Mouse (Mus musculus): Measurements from ENCODE around the gene Plod2. TPM values are rescaled to one million over a fixed set of nuclear protein-coding genes. Genes with fewer than 3 reads are reported as not detected.

The Plod2 gene
- total and polyA plus RNA-seq, 3 experiments, result not detected

GRCm38 (mm10) chr9:92572376-92573108 is 30.5 kb downstream of the Plod2 start:
- Histone ChIP-seq H3K79me2 (ENCODE audit: control insufficient read depth, insufficient read depth, low read length, poor library complexity) (no peaks in the 10 kb centered on the region), H3K36me3 (ENCODE audit: control insufficient read depth in 1 of 2, insufficient read depth in 2 of 2, low read length in 2 of 2) (no peaks in the 10 kb centered on the region), H3K27ac (ENCODE audit: control insufficient read depth, low read depth, low read length) (no peak overlapping the region), H3K4me1 (ENCODE audit: control insufficient read depth in 1 of 2, insufficient read depth in 2 of 2, low read length in 2 of 2) (no peaks in the 10 kb centered on the region), H3K9me3 (replicated peaks; ENCODE audit: insufficient read depth, low read length) (no peaks in the 10 kb centered on the region), H3K4me3 (ENCODE audit: control insufficient read depth in 1 of 2, insufficient read depth in 1 of 2, low read depth in 2 of 2, low read length in 2 of 2) (no peak overlapping the region), H3K9ac (ENCODE audit: control insufficient read depth, low read depth, low read length, poor library complexity, severe bottlenecking) (no peak overlapping the region), H3K27me3 (ENCODE audit: control insufficient read depth in 1 of 2, insufficient read depth in 2 of 2, low read length in 2 of 2) (no peaks in the 10 kb centered on the region; a peak in 1 of 4 replicates)
- no peak for TF ChIP-seq GATA1 (IDR thresholded peaks at IDR 0.05; ENCODE audit: low read depth, low read length)
- TF ChIP-seq NRF1 (IDR thresholded peaks at IDR 0.05; ENCODE audit: insufficient read depth, low read depth, low read length, poor library complexity, severe bottlenecking), result no peak
- TF ChIP-seq POLR2AphosphoS5 (IDR thresholded peaks at IDR 0.05; ENCODE audit: borderline replicate concordance, low read depth, low read length), result no peak
- TF ChIP-seq CTCF (IDR thresholded peaks at IDR 0.05 in 2 of 3, conservative IDR thresholded peaks at IDR 0.05 in 1 of 3; ENCODE audit: control insufficient read depth in 1 of 3, insufficient read depth in 1 of 3, low read depth in 2 of 3, low read length in 3 of 3, poor library complexity in 1 of 3, severe bottlenecking in 1 of 3), result no peak
- TF ChIP-seq CHD2 (IDR thresholded peaks at IDR 0.05; ENCODE audit: low read length), result no peak
- TF ChIP-seq HCFC1 (IDR thresholded peaks at IDR 0.05; ENCODE audit: low read depth, low read length), result no peak
- no peak for TF ChIP-seq CHD1 (IDR thresholded peaks at IDR 0.05; ENCODE audit: low read depth, low read length)
- TF ChIP-seq SIN3A (IDR thresholded peaks at IDR 0.05; ENCODE audit: low read length), result no peak
- TF ChIP-seq ETS1 (IDR thresholded peaks at IDR 0.05; ENCODE audit: low read depth, low read length), result no peak
- TF ChIP-seq EP300 (IDR thresholded peaks at IDR 0.05; ENCODE audit: low read depth in 1 of 2, low read length in 2 of 2), result no peak
- TF ChIP-seq TBP (IDR thresholded peaks at IDR 0.05; ENCODE audit: low read depth, low read length), result no peak
- no peak for TF ChIP-seq POLR2AphosphoS2 (IDR thresholded peaks at IDR 0.05; ENCODE audit: low read length)
- no peak for DNase-seq (ENCODE audit: low read depth, low spot score)

- H3K4me3 ChIP-seq (ENCODE audit: control insufficient read depth in 1 of 2, insufficient read depth in 1 of 2, low read depth in 2 of 2, low read length in 2 of 2), result no peak overlapping the region
- no peaks in the 10 kb centered on the region for H3K27me3 ChIP-seq (ENCODE audit: control insufficient read depth in 1 of 2, insufficient read depth in 2 of 2, low read length in 2 of 2)
- no peak for DNase-seq (ENCODE audit: low read depth, low spot score)
- no peaks in the 10 kb centered on the region for H3K4me1 ChIP-seq (ENCODE audit: control insufficient read depth in 1 of 2, insufficient read depth in 2 of 2, low read length in 2 of 2)
- TF ChIP-seq MAZ (IDR thresholded peaks at IDR 0.05; ENCODE audit: low read depth, low read length), result no peak
- no peak for TF ChIP-seq TCF12 (IDR thresholded peaks at IDR 0.05; ENCODE audit: low read depth, low read length)
- TF ChIP-seq UBTF (IDR thresholded peaks at IDR 0.05; ENCODE audit: borderline replicate concordance, insufficient read depth, low read depth, low read length), result no peak
- TF ChIP-seq ETS1 (IDR thresholded peaks at IDR 0.05; ENCODE audit: low read depth, low read length), result no peak
- TF ChIP-seq CHD1 (IDR thresholded peaks at IDR 0.05; ENCODE audit: low read depth, low read length), result no peak
- no peak for TF ChIP-seq USF1 (IDR thresholded peaks at IDR 0.05; ENCODE audit: low read depth, low read length)
- TF ChIP-seq KAT2A (conservative IDR thresholded peaks at IDR 0.05; ENCODE audit: low read depth, low read length), result no peak
- no peak for TF ChIP-seq USF2 (IDR thresholded peaks at IDR 0.05; ENCODE audit: borderline replicate concordance in 1 of 2, insufficient read depth in 1 of 2, low read depth in 1 of 2, low read length in 2 of 2)
- TF ChIP-seq E2F4 (IDR thresholded peaks at IDR 0.05; ENCODE audit: borderline replicate concordance, low read depth, low read length), result no peak
- TF ChIP-seq ELF1 (IDR thresholded peaks at IDR 0.05; ENCODE audit: low read depth, low read length), result no peak
- TF ChIP-seq MXI1 (IDR thresholded peaks at IDR 0.05; ENCODE audit: low read depth, low read length), result no peak
- no peak for TF ChIP-seq MEF2A (IDR thresholded peaks at IDR 0.05; ENCODE audit: extremely low read depth, insufficient replicate concordance, low read depth, low read length, poor library complexity, severe bottlenecking)
- TF ChIP-seq NRF1 (IDR thresholded peaks at IDR 0.05; ENCODE audit: insufficient read depth, low read depth, low read length, poor library complexity, severe bottlenecking), result no peak
- TF ChIP-seq CTCF (IDR thresholded peaks at IDR 0.05 in 2 of 3, conservative IDR thresholded peaks at IDR 0.05 in 1 of 3; ENCODE audit: control insufficient read depth in 1 of 3, insufficient read depth in 1 of 3, low read depth in 2 of 3, low read length in 3 of 3, poor library complexity in 1 of 3, severe bottlenecking in 1 of 3), result no peak
- H3K36me3 ChIP-seq (ENCODE audit: control insufficient read depth in 1 of 2, insufficient read depth in 2 of 2, low read length in 2 of 2), result no peaks in the 10 kb centered on the region
- no peak overlapping the region for H3K9ac ChIP-seq (ENCODE audit: control insufficient read depth, low read depth, low read length, poor library complexity, severe bottlenecking)
- H3K79me2 ChIP-seq (ENCODE audit: control insufficient read depth, insufficient read depth, low read length, poor library complexity), result no peaks in the 10 kb centered on the region
- no peak overlapping the region for H3K27ac ChIP-seq (ENCODE audit: control insufficient read depth, low read depth, low read length)
- no peaks in the 10 kb centered on the region for H3K9me3 ChIP-seq (replicated peaks; ENCODE audit: insufficient read depth, low read length)
Observed at GRCm38 (mm10) chr9:92583876-92584275, 41.9 kb downstream of the Plod2 start.
